Mouse (Mus musculus) embryo, embryonic 11.5 days (tissue): ENCODE data around the gene Zfp385c.

Experiments used
- DNase-seq: peaks from one replicate; pipeline ENCODE4 v3.0.0-alpha.2; 2012; ENCODE audit warnings: low read depth, low spot score

The Zfp385c gene

DNA sequence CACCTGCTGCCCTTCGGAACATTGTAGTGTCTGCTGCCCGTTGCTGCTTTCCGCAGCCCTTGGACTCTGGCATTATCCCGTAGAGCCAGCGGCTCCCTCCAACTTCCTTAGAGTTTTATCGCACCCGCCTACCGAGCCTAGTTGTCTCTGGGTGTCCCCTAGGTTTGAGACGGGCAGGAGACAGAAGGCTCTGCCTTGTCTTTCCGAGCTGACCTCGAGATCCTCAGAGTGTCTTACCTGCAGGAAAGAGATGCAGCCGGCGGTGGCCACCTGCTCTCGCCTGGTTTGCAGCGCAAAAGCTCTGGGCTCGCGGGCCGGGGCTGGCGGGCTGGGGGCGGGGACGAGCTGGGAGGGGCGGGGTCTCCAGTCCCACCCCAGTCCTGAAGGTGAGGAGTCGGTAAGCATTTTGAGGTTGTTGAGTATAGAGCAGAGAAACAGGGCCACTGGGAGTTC lies at the start of gene Zfp385c:
Gene Zfp385c, minus strand, starts transcription at position 292 of the 453 bp plus-strand sequence.
- no peak for DNase-seq

DNA sequence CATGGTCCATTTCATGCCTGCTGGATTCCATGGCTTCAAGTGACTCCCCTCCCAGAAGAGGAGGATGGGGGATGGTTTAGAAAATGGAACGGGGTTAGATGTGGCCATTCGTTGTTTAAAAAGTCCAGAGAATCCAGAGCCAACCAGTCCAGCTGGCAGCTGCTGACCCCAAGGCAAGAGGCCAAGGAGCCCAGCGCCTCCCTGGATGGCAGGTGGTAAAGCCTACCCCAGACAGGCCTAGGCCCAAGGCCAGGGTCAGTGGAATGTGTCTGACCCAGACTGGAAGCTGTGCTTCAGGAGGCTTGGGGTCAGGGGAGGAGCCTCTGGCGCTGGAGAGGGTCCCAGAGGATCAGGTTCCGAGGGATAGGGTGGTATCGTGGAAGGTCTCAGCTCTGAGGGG lies 49.1 kb upstream of the Zfp385c start:
- no peak for DNase-seq

DNA sequence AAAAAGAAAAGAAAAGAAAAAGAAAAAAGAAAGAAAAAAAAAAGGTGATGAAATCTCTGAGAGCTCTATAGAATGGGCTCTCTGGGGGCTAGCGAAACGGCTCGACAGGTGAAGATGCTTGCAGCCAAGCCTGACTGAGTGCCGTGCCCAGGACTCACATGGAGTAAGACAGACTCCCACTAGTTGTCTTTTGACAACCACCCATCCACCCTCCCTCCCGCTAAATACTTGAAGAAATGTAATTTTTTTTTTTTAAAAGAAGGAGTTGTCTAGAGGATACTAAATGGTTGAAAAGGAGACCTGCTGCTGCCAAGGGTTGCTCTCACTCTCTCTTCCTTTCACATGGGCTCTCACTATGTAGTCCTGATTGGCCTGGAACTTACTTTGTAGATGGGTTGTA lies 46.5 kb upstream of the Zfp385c start:
- no peak for DNase-seq

DNA sequence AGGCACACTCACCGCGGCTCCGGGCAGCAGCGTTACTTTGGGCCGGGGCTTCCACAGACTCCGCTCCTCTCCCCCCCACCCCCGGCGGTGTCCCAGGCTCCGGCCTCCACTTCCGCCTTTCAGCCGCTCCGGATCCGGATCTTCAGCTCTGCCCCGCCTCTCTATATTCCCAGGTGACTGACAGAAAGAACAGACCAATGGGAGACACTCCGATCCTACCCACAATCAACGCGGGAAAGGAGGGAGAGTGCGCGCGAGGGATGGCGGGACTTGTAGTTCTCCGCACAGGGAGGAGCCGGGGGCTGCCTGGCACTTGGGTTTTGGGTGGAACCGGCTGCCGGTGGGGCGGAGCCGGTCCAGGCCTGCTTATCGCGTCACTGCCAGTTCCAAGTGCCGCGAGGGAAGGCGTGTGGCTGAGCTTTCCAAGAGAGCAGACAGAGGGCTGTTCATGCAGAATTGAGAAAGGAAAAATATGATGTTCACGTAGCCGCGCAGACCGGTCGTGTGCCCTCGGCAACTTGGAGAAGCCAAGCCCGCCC lies 45.9 kb upstream of the Zfp385c start, which contains the start of gene Rab5c:
Gene Rab5c, minus strand, starts transcription at position 150 of the 539 bp plus-strand sequence.
- DNase-seq: peak; percentile 98

DNA sequence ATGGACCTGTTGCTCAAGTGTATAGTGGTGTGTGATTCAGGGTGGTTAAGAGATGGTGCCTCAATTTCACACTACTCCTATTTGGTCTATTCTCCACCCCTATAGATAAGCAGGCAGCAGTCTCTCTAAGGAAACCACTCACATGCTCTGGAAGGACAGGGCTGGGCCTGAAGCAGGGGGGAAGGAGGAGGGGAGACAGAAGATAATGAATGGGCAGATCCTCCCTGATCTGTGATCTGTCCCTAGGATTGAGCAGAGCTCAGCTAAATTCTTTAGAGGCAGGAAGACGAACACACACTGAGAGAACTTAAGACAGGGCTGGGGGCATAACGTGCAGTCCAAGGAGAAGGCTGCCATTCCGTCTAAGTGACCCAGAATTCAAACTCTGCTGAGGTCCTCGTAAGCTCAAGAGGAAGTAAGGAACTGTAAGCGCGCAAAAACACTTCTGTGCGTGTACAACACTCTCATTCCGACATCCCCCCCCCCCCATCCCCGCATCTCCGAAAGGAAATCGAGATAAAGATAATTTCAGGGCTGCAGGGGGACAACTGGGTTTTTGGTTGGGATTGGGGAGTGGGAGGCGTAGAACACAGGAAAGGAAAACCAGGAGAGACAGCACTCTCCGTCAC lies 45.0 kb upstream of the Zfp385c start:
- no peak for DNase-seq

DNA sequence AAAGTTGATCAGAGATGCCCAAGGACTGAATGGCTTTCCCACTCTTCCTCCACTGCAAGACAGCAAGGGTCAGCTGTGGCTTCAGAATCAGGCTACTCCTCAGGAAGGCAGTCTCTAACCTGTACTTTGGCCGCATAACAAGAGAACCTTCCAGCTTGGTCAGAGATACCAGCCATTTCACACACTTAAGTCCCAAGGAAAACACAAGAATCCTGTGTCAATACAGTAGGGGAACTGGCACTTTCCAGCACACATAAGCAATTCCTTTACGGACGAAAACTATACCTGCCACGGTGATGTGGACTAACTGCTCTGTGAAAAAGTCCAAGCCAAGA lies 44.5 kb upstream of the Zfp385c start:
- no peak for DNase-seq

DNA sequence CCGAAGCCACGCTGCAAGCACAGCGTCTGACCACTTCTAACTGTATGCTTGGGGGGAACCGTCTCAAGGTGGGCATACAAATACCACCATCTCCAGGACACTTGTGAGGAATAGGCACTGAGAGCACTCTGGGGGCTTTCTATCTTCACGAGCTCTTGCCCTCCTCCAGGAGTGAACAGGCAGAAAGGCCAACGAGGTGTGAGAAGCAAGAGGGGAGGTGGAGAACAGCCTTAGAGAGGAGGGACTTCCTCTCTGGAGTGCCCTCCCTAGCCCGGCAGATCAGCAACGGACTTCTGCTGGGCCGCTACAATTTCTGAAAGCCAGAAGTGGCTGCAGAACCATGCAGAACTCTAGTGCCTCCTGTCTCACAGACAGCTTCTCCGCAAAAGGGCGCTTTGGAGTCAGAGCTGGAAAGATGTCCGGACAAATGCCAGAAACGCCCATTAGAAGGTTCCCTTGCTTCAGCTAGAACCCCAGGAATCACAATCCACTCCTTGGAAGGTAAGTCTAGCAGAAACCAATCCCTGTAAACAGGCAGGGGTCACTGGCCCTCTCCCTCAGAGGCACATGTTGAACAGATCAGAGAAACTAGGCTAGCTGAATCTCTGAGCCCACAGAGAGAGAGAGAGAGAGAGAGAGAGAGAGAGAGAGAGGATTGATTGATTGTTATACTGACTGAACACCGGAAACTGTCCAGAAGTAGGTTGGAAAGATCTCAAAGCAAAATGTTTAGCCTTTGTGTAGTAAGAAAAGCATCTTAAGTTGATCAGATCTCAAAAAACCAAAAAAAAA lies 43.9 kb upstream of the Zfp385c start:
- no peak for DNase-seq

DNA sequence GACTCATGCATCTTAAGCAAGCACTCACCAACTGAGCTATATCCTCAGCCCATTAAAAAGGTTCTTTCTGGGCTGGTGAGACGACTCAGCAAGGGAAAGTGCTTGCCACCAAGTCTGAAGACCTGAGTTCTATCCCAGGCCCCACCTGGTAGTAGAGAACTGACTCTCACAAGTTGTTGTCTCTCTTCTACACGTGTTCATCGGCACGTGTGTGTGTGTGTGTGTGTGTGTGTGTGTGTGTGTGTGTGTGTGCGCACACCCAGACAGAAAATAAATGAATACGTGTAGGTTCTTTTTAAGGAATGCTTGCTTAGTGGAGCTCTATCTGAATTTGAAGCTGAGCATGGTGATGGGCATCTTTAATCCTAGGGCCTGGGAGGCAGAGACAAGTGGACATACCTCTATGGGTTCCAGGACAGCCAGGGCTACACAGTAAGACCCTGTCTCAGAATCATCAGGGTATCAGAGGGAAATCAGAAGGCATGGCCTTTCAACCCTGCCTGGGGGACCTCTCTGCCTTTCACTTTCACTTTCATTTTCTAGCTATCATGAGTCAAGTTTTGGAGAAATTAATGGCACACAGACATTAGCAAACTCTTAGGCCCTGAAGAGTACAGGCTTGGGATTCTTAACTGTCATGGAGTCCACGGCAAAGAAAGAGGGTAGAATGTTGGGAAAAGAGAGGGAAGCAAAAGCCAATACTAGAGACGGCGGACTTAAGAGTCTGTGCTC lies 43.0 kb upstream of the Zfp385c start:
- DNase-seq: no peak

GRCm38 (mm10) chr11:100730477-100731205 lies 38.4 kb upstream of the Zfp385c start:
- DNase-seq: no peak

GRCm38 (mm10) chr11:100729976-100730375 lies 37.7 kb upstream of the Zfp385c start:
- DNase-seq: no peak

DNA sequence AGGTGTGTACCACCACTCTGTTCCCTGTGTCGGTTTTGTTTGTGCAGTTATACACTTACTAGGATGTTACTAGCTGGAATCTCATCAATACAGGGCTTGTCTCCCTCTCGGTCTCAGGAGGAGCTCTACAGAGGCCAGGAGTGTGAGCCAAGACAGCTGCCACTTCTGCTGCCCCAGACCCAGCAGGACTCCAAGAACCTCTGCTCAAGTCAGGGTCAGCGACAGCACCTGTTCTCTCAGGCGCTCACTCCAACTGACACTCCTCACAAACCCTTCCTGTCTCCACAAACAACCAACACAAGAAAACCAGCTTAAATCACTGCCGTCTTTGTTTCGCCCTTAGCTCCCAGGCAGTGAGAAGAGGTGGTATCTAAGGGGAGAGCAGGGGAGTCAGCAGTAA lies 36.3 kb upstream of the Zfp385c start:
- DNase-seq: no peak

DNA sequence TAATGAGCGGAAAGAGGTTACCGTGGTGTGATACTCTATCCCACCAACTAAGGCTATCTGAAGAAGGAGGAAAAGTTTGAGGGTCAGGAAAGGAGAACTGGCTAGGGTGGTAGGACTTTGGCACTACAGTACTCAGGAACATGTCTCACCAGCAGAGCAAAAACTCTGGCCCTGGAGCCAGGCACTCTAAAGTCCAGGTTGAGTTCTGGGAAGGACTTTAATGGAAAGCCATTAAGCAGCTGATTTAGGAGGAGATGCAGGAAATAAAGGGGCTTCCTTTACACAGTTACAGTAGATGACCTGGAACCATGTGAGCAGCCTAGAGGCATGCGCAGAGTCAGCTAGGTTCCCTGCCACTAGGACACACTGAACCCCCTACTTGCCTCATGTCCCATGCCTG lies 34.9 kb upstream of the Zfp385c start:
- no peak for DNase-seq

DNA sequence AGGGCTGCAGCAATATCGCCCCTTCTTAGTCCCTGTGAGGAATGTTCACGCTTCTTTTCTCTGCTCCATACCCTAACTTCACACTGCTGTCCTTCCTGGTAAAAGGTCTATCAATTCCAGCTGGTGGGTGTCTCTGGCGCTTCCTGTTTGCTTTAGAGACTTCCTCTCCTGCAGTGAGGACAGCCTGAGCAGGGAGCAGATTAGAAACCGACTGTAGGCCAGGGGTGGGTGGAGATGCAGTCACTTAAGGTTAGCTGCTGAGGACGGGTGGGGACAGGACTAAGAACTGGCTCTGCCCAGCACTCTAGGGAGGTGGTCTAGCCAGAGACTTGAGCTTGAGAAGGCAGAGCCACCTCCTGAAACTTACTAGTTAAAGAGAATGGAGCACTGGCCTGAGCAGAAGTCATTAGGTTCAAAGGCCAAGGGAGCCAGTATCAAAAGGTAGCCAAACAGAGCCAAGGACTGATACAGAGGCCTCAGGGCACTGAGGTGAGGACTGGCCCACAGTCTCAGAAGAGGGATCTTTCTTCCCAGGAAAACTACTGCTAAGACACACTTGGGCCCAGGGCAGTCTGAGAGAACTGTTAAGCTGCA lies 32.8 kb upstream of the Zfp385c start:
- no peak for DNase-seq

GRCm38 (mm10) chr11:100722493-100723028 lies 30.3 kb upstream of the Zfp385c start:
- DNase-seq: no peak

DNA sequence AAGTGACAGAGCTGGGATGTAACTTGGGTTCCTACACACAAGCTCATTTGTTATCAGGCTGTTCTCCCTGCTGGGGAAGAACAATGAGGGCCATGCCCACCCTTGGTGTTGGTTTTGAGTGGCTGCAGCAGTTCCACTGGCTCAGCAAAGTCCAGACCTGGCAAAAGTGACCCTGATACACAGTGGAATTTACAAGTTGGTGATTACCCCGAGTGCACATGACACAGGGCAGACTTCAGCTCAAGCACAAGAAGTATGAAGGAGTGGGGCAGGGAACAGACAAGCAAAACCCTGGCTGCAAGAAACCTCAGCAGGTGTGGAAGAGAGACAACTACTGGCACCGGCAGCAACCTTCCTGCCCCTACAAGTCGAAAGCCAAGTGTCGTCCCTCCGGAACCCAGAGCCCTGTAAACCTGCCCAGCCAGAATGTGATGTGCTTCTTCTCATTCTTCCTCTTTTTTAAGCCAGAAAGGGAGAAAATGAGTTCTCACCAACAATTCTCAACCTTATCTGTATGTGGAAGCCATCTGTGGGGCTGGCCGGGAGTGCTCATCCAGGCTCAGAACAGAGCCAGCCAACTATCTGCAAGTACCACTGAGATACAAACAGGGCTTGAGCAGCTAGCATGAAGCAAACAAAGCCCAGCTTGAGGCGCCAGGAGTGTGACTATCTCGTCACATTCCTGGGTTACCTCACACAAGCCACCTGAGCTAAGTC lies 29.7 kb upstream of the Zfp385c start:
- no peak for DNase-seq

GRCm38 (mm10) chr11:100721254-100721653 lies 29.0 kb upstream of the Zfp385c start:
- DNase-seq: no peak

GRCm38 (mm10) chr11:100720345-100720744 lies 28.1 kb upstream of the Zfp385c start:
- DNase-seq: no peak

- no peak for DNase-seq
These were observed 27.6 kb upstream of the Zfp385c start for GRCm38 (mm10) chr11:100719893-100720292.

DNA sequence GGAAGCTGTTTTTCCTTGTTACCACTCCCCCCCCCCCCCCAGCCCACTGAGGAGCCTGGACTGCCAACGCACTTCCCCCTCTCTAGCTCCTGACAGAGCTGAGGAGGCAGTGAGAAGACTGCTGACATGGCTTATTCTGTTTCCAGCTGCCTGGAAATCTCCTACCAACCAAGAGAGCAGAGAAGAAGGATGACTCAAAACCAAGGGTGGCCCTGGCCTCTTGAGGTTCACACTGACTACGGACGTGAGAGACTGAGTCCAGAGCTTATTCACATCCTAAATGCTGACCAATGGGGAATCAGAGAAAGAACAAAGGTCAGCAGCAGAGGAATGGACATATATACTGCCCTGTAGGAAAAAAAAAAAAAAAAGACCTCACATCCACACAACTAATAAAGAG lies 27.1 kb upstream of the Zfp385c start:
- DNase-seq: no peak

GRCm38 (mm10) chr11:100718866-100719265 lies 26.6 kb upstream of the Zfp385c start:
- DNase-seq: no peak
